Mouse (Mus musculus): Measurements from ENCODE around the gene Selenok. TPM values are rescaled to one million over a fixed set of nuclear protein-coding genes. Genes with fewer than 3 reads are reported as not detected.
A peak's percentile ranks its signal among the peaks of the same experiment; 100 is the strongest.

The Selenok gene
- 290 and 295 TPM in 2 replicates for polyA plus RNA-seq (2014; fragmentation: Nextera tagmentation; extraction: Ambion mirVana)

GRCm38 (mm10) chr14:29968075-29968821 is at the start of gene Selenok:
Gene Selenok (plus strand): TSS chr14:29968308.
- Histone ChIP-seq H3K36me3 (ENCODE audit: control insufficient read depth, insufficient read depth, low read length) (peaks cover 3% of the 10 kb centered on the region), H3K27me3 (ENCODE audit: control insufficient read depth, insufficient read depth, low read length) (no peaks in the 10 kb centered on the region), H3K9ac (ENCODE audit: low read length) (peak within 1 kb of the TSS; percentile 76), H3K9me3 (ENCODE audit: control insufficient read depth, low read length) (no peaks in the 10 kb centered on the region), H3K4me2 (ENCODE audit: low read depth) (peak within 1 kb of the TSS; percentile 63), H3K27ac (ENCODE audit: low read depth, low read length) (peak within 1 kb of the TSS; percentile 64), H3K4me3 (ENCODE audit: low read depth, low read length) (peak within 1 kb of the TSS; percentile 87), H3K4me1 (ENCODE audit: control insufficient read depth, insufficient read depth, low read length) (peaks cover 11% of the 10 kb centered on the region)
- peak; percentile 100 for ATAC-seq (ENCODE audit: insufficient read depth, low FRiP score, low TSS enrichment)
- under 1% methylated on average over 49 of the region's 49 CpGs for WGBS
- peak; percentile 93 for DNase-seq (ENCODE audit: low spot score)

- no peak for ATAC-seq (ENCODE audit: insufficient read depth, low FRiP score, low TSS enrichment)
- Histone ChIP-seq H3K4me3 (ENCODE audit: low read depth, low read length) (no peak overlapping the region), H3K36me3 (ENCODE audit: control insufficient read depth, insufficient read depth, low read length) (no peaks in the 10 kb centered on the region), H3K4me2 (ENCODE audit: low read depth) (no peak overlapping the region), H3K9me3 (ENCODE audit: control insufficient read depth, low read length) (no peaks in the 10 kb centered on the region), H3K4me1 (ENCODE audit: control insufficient read depth, insufficient read depth, low read length) (no peaks in the 10 kb centered on the region), H3K27ac (ENCODE audit: low read depth, low read length) (no peak overlapping the region), H3K27me3 (ENCODE audit: control insufficient read depth, insufficient read depth, low read length) (no peaks in the 10 kb centered on the region), H3K9ac (ENCODE audit: low read length) (no peak overlapping the region)
- no peak for DNase-seq (ENCODE audit: low spot score)
- WGBS: 82% methylated on average over 4 of the region's 4 CpGs
Measured at GRCm38 (mm10) chr14:29928966-29929365, 39.1 kb upstream of the Selenok start.

- no peaks in the 10 kb centered on the region for H3K4me1 ChIP-seq (ENCODE audit: control insufficient read depth, insufficient read depth, low read length)
- H3K27me3 ChIP-seq (ENCODE audit: control insufficient read depth, insufficient read depth, low read length): no peaks in the 10 kb centered on the region
- no peak overlapping the region for H3K27ac ChIP-seq (ENCODE audit: low read depth, low read length)
- no peak overlapping the region for H3K4me3 ChIP-seq (ENCODE audit: low read depth, low read length)
- DNase-seq (ENCODE audit: low spot score) (no peak), ATAC-seq (ENCODE audit: insufficient read depth, low FRiP score, low TSS enrichment) (no peak)
- 64% methylated on average over 5 of the region's 5 CpGs for WGBS
- no peak overlapping the region for H3K4me2 ChIP-seq (ENCODE audit: low read depth)
- H3K9ac ChIP-seq (ENCODE audit: low read length): no peak overlapping the region
- no peaks in the 10 kb centered on the region for H3K36me3 ChIP-seq (ENCODE audit: control insufficient read depth, insufficient read depth, low read length)
- H3K9me3 ChIP-seq (ENCODE audit: control insufficient read depth, low read length): no peaks in the 10 kb centered on the region
Measured at GRCm38 (mm10) chr14:29935516-29935915, 32.6 kb upstream of the Selenok start.

DNA sequence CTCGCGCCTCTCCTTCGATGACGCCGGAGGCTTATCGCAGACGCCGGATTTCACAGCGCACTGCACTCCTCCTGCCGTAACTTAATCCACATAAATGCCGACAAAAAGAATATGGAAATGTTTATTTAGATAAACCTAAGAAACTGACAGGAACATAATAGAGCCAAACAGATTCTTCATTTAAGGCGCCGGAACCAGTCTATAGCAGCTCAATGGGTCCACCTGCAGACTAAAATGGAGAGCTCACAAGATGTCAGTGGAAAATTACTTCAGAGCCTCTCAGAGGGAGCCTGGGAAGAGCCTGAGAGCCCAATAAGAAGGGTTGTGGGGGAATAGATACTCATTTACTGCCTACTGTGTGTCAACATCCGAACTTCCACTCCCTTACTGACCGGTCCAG is 30.6 kb upstream of the Selenok start:
- H3K27me3 ChIP-seq (ENCODE audit: control insufficient read depth, insufficient read depth, low read length): no peaks in the 10 kb centered on the region
- DNase-seq (ENCODE audit: low spot score): no peak
- H3K9ac ChIP-seq (ENCODE audit: low read length): no peak overlapping the region
- no peaks in the 10 kb centered on the region for H3K4me1 ChIP-seq (ENCODE audit: control insufficient read depth, insufficient read depth, low read length)
- H3K9me3 ChIP-seq (ENCODE audit: control insufficient read depth, low read length): no peaks in the 10 kb centered on the region
- H3K4me2 ChIP-seq (ENCODE audit: low read depth): no peak overlapping the region
- WGBS: 92% methylated on average over 15 of the region's 15 CpGs
- H3K27ac ChIP-seq (ENCODE audit: low read depth, low read length): no peak overlapping the region
- no peak for ATAC-seq (ENCODE audit: insufficient read depth, low FRiP score, low TSS enrichment)
- H3K36me3 ChIP-seq (ENCODE audit: control insufficient read depth, insufficient read depth, low read length): no peaks in the 10 kb centered on the region
- H3K4me3 ChIP-seq (ENCODE audit: low read depth, low read length): no peak overlapping the region

DNA sequence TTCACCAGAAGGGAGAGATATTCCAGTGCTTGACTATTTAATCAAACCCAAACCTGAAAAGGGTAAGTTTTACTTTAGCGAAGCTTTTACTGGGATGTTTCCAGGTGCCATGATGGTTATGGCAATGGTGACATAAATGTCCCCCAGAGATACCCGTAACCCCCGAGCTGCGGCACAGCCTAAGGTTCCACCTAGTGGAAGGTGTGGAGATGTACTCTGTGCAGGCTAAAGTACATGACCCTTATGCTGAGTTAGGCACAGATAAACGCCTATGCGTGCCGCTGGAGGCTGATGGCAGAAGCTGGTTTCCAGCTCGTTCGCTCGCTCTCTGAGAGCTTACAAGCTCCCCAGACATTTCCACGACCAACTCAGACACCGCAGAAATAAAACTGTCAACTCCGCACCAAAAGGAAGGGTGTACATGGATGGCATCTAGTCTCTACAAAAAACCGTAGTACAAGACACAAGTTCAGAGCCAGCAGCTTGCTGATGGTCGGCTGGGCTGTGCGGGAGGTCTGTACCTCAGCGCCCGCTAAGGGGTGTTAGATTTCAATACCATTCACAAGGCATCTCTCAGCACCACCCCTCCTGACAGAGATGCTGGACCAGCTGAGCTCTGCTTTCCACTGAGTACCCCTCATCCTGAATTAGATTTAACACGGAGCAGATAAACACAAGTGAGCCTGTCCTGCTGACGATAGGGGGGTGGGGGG is 28.4 kb upstream of the Selenok start:
- DNase-seq (ENCODE audit: low spot score) (no peak), ATAC-seq (ENCODE audit: insufficient read depth, low FRiP score, low TSS enrichment) (no peak)
- 52% methylated on average over 20 of the region's 20 CpGs for WGBS
- no peak overlapping the region for H3K27ac ChIP-seq (ENCODE audit: low read depth, low read length)
- H3K4me1 ChIP-seq (ENCODE audit: control insufficient read depth, insufficient read depth, low read length): no peaks in the 10 kb centered on the region
- H3K9me3 ChIP-seq (ENCODE audit: control insufficient read depth, low read length): no peaks in the 10 kb centered on the region
- no peak overlapping the region for H3K4me2 ChIP-seq (ENCODE audit: low read depth)
- H3K27me3 ChIP-seq (ENCODE audit: control insufficient read depth, insufficient read depth, low read length): no peaks in the 10 kb centered on the region
- no peak overlapping the region for H3K4me3 ChIP-seq (ENCODE audit: low read depth, low read length)
- H3K9ac ChIP-seq (ENCODE audit: low read length): no peak overlapping the region
- no peaks in the 10 kb centered on the region for H3K36me3 ChIP-seq (ENCODE audit: control insufficient read depth, insufficient read depth, low read length)

DNA sequence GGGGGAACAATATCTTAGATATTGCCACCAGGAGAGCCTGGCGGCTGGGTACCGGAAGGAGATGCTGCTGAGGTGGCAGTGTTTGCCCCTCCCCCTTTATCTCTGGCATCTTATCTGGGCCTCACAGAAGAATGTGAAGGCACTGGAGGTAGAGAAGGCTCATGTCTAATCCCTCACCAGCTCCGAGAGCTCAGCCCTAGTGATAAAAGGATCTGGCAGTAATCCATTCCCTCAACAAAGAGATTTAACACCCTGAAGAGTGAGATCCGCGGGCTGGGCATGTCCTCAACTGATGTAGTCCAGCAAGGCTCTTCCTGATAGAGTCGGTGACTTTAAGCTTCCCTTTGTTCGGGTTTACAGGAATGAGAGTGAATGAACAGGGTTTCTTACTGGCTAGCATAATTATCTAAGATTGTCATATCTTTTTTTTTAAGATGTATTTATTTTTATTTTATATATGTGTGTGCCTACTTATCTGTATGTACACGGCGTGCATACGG is 27.7 kb upstream of the Selenok start:
- 46% methylated on average over 10 of the region's 10 CpGs for WGBS
- no peak overlapping the region for H3K9ac ChIP-seq (ENCODE audit: low read length)
- H3K4me2 ChIP-seq (ENCODE audit: low read depth): no peak overlapping the region
- no peaks in the 10 kb centered on the region for H3K27me3 ChIP-seq (ENCODE audit: control insufficient read depth, insufficient read depth, low read length)
- ATAC-seq (ENCODE audit: insufficient read depth, low FRiP score, low TSS enrichment) (no peak), DNase-seq (ENCODE audit: low spot score) (no peak)
- H3K4me3 ChIP-seq (ENCODE audit: low read depth, low read length): no peak overlapping the region
- no peaks in the 10 kb centered on the region for H3K4me1 ChIP-seq (ENCODE audit: control insufficient read depth, insufficient read depth, low read length)
- no peaks in the 10 kb centered on the region for H3K9me3 ChIP-seq (ENCODE audit: control insufficient read depth, low read length)
- no peaks in the 10 kb centered on the region for H3K36me3 ChIP-seq (ENCODE audit: control insufficient read depth, insufficient read depth, low read length)
- no peak overlapping the region for H3K27ac ChIP-seq (ENCODE audit: low read depth, low read length)

- H3K27ac ChIP-seq (ENCODE audit: low read depth, low read length): no peak overlapping the region
- H3K4me2 ChIP-seq (ENCODE audit: low read depth): no peak overlapping the region
- 33% methylated on average over 2 of the region's 2 CpGs for WGBS
- no peaks in the 10 kb centered on the region for H3K9me3 ChIP-seq (ENCODE audit: control insufficient read depth, low read length)
- H3K36me3 ChIP-seq (ENCODE audit: control insufficient read depth, insufficient read depth, low read length): no peaks in the 10 kb centered on the region
- peak; percentile 56 for DNase-seq (ENCODE audit: low spot score)
- no peak for ATAC-seq (ENCODE audit: insufficient read depth, low FRiP score, low TSS enrichment)
- H3K4me3 ChIP-seq (ENCODE audit: low read depth, low read length): no peak overlapping the region
- H3K9ac ChIP-seq (ENCODE audit: low read length): no peak overlapping the region
- H3K27me3 ChIP-seq (ENCODE audit: control insufficient read depth, insufficient read depth, low read length): no peaks in the 10 kb centered on the region
- H3K4me1 ChIP-seq (ENCODE audit: control insufficient read depth, insufficient read depth, low read length): no peaks in the 10 kb centered on the region
Measured at GRCm38 (mm10) chr14:29940877-29941276, 27.2 kb upstream of the Selenok start.

DNA sequence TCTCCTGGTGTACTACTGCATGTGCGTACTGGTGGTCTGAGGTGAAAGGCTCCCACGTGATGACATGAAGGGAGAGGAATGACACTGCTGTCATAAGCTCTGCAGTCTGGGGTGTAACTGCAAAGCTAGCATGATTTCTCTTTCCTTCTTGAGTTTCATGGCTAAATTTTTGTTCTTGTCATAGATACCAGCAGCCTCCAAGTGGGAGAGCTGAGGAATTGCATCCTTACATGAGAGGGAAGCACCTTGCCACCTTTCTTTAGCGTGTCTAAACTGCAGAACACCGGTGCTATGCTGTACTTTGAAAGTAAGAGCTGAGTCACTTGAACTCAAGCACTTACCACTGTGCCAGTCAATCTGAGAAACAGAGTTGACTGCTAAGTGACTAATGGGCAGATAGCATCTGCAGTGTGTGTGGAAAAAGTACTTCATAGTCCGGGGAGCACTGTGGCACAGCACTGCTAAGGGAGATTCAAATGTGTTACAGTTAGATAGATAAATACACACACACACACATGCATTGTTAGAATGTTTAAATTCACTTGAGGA is 21.3 kb upstream of the Selenok start:
- Histone ChIP-seq H3K36me3 (ENCODE audit: control insufficient read depth, insufficient read depth, low read length) (no peaks in the 10 kb centered on the region), H3K27me3 (ENCODE audit: control insufficient read depth, insufficient read depth, low read length) (no peaks in the 10 kb centered on the region), H3K4me3 (ENCODE audit: low read depth, low read length) (no peak overlapping the region), H3K9ac (ENCODE audit: low read length) (no peak overlapping the region), H3K9me3 (ENCODE audit: control insufficient read depth, low read length) (no peaks in the 10 kb centered on the region), H3K4me2 (ENCODE audit: low read depth) (no peak overlapping the region), H3K27ac (ENCODE audit: low read depth, low read length) (no peak overlapping the region), H3K4me1 (ENCODE audit: control insufficient read depth, insufficient read depth, low read length) (no peaks in the 10 kb centered on the region)
- ATAC-seq (ENCODE audit: insufficient read depth, low FRiP score, low TSS enrichment) (no peak), DNase-seq (ENCODE audit: low spot score) (no peak)
- 82% methylated on average over 5 of the region's 5 CpGs for WGBS
